Comparison of ENCODE assay signal across 11 mouse cellular contexts in the genomic region with DNA sequence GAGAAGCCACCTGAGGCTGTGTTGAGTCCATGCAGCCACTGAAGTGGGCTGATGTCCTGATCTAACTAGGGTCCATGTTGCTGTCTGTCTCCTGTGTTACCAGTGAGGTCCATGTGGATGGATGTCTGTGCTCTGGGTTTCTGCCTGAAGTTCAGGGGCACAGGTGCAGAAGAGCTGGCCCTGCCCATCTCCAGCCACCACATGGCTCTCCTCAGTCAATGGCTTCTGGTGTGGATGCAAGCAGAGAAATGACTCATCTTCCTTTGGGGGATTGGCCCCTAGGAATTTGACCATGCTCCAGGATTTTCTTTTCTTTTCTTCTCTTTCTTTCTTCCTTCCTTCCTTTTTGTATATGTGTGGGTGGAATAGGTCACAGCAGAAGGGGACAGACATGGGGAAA.
"Had no signal": no experiment of that assay in that cellular context is flagged by ENCODE, and none has a peak within 500 bp of the region (broad histone marks: within the 10 kb centered on the region; RNA-seq: fewer than 3 reads in every experiment).

No protein-coding gene starts in this region.

- DNase-seq: liver, postnatal 0 days; lung, adult 2 months; lung, postnatal 14 days; lung, postnatal 36 days; midbrain, embryonic 14.5 days; retina, postnatal 1 day; right cerebral cortex, adult 18-20 months; right cerebral cortex, postnatal 25 days; right cerebral cortex, postnatal 4 days; thymus, adult 2 months; thymus, postnatal 25 days had no signal
